ENCODE assay signal across 22 mouse cellular contexts in genomic region chr15:63559293-63559692, GRCm38 (mm10).
A peak's percentile ranks its signal among the peaks of the same experiment; 100 is the strongest.
DNase-seq lines count a peak whose midpoint lies in the region; ATAC-seq and TF ChIP-seq lines count a peak whose summit lies in the region.
"Had no signal": no experiment of that assay in that cellular context is flagged by ENCODE, and none has a peak within 500 bp of the region (broad histone marks: within the 10 kb centered on the region; RNA-seq: fewer than 3 reads in every experiment).

No protein-coding gene starts in this region.

- no peaks in the 10 kb centered on the region for H3K27me3 ChIP-seq in lung, embryonic 15.5 days
- H3K27me3 ChIP-seq: embryonic facial prominence, embryonic 12.5 days; forebrain, embryonic 12.5 days had no signal

- no peaks in the 10 kb centered on the region; the same call in 1 of the 2 replicates for H3K4me1 ChIP-seq in lung, embryonic 15.5 days
- H3K4me1 ChIP-seq in embryonic fibroblast, embryonic 13.5 days (ENCODE audit: control insufficient read depth, insufficient read depth, low read length) = peaks cover 6% of the 10 kb centered on the region; the same call in 1 of the 2 replicates
- H3K4me1 ChIP-seq: embryonic facial prominence, embryonic 10.5 days; embryonic facial prominence, embryonic 12.5 days; forebrain, embryonic 10.5 days; forebrain, embryonic 12.5 days had no signal

- H3K36me3 ChIP-seq in lung, embryonic 15.5 days = no peaks in the 10 kb centered on the region
- H3K36me3 ChIP-seq: embryonic facial prominence, embryonic 10.5 days; embryonic facial prominence, embryonic 12.5 days; forebrain, embryonic 10.5 days; forebrain, embryonic 12.5 days had no signal

- TF ChIP-seq CTCF in embryonic fibroblast, embryonic 13.5 days (IDR thresholded peaks at IDR 0.05; ENCODE audit: borderline replicate concordance, insufficient read depth, low read length) = no peak

- ATAC-seq in lung, embryonic 15.5 days (ENCODE audit: borderline replicate concordance, extremely low read depth, low FRiP score, low TSS enrichment) = no peak
- ATAC-seq: forebrain, embryonic 14.5 days; forebrain, embryonic 16.5 days had no signal

- H3K9me3 ChIP-seq in lung, embryonic 15.5 days = no peaks in the 10 kb centered on the region
- H3K9me3 ChIP-seq: embryonic facial prominence, embryonic 10.5 days; embryonic facial prominence, embryonic 12.5 days; forebrain, embryonic 10.5 days; forebrain, embryonic 12.5 days had no signal

- H3K27ac ChIP-seq in lung, embryonic 15.5 days = 0 out of 2 replicates have a peak overlapping the region, but pooled peaks have one; percentile 5
- H3K27ac ChIP-seq in embryonic fibroblast, embryonic 13.5 days (ENCODE audit: insufficient read depth, low read length) = peak overlapping the region; percentile 24; the same call in 1 of the 2 replicates
- H3K27ac ChIP-seq: embryonic facial prominence, embryonic 10.5 days; embryonic facial prominence, embryonic 12.5 days; forebrain, embryonic 10.5 days; forebrain, embryonic 12.5 days had no signal

- DNase-seq in lung, postnatal 14 days = no peak
- DNase-seq in thymus, postnatal 0 days (ENCODE audit: low spot score) = peak; percentile 44
- no peak for DNase-seq in thymus, postnatal 36 days
- DNase-seq in 416B (ENCODE audit: low read depth) = peak; percentile 67
- DNase-seq in testis, postnatal 10 days (ENCODE audit: low spot score) = no peak
- DNase-seq in spleen, postnatal 4 days (ENCODE audit: low spot score in 2 of 2) = no peak
- DNase-seq: adrenal gland, postnatal 25 days; cerebellum, adult 11 months; cerebellum, adult 18-20 months; cerebellum, adult 8-10 months; cerebellum, adult 9-11 months; cerebellum, postnatal 14 days; cerebellum, postnatal 36 days had no signal

- WGBS in lung, embryonic 15.5 days = 73% methylated on average over 2 of the region's 2 CpGs

- no peak overlapping the region for H3K4me3 ChIP-seq in lung, embryonic 15.5 days
- no peak overlapping the region for H3K4me3 ChIP-seq in embryonic fibroblast, embryonic 13.5 days (ENCODE audit: insufficient read depth, low read length)
- H3K4me3 ChIP-seq: embryonic facial prominence, embryonic 10.5 days; embryonic facial prominence, embryonic 12.5 days; erythroblast, embryonic 14.5 days; forebrain, embryonic 10.5 days; forebrain, embryonic 12.5 days had no signal

- TF ChIP-seq POLR2A in embryonic fibroblast, embryonic 13.5 days (IDR thresholded peaks at IDR 0.05; ENCODE audit: low read depth, low read length) = no peak

- H3K9ac ChIP-seq in lung, embryonic 15.5 days = no peak overlapping the region
- H3K9ac ChIP-seq: embryonic facial prominence, embryonic 12.5 days; forebrain, embryonic 12.5 days had no signal

- no peak overlapping the region for H3K4me2 ChIP-seq in lung, embryonic 15.5 days
- H3K4me2 ChIP-seq: embryonic facial prominence, embryonic 12.5 days; forebrain, embryonic 12.5 days had no signal

Comparison
In these comparisons a context has a peak if more than half of its experiments do, and no peak if none do; other contexts are left out.
1. DNase-seq: peak in thymus, postnatal 0 days (single experiment) and 416B (single experiment); none in lung, postnatal 14 days (single experiment), thymus, postnatal 36 days (0 of 2), testis, postnatal 10 days (single experiment) and spleen, postnatal 4 days (0 of 2).